Mouse (Mus musculus) limb, embryonic 15.5 days (tissue): ENCODE data around the gene Tgm1. TPM values are rescaled to one million over a fixed set of nuclear protein-coding genes. Genes with fewer than 3 reads are reported as not detected.

ENCODE experiments used
- ATAC-seq: fragments of 200-750 bp; cut with Nextera tagmentation; 2 replicates; pipeline ENCODE4 v1.8.0; 2017; ENCODE audit warnings: low read depth, moderate TSS enrichment; ENCODE audit not compliant: insufficient number of reproducible peaks, low FRiP score, low TSS enrichment
- H3K27ac ChIP-seq: fragments of 300-500 bp; sonication (generic); 2 replicates; pipeline ENCODE4 v1.5.1; 2015; ENCODE audit warnings: moderate library complexity, mild to moderate bottlenecking, inconsistent platforms
- H3K27me3 ChIP-seq: fragments of 300-500 bp; sonication (generic); 2 replicates; pipeline ENCODE4 v1.6.1; 2015; ENCODE audit warnings: inconsistent platforms
- H3K36me3 ChIP-seq: fragments of 300-500 bp; sonication (generic); 2 replicates; pipeline ENCODE4 v1.6.1; 2015; ENCODE audit warnings: inconsistent platforms
- H3K4me1 ChIP-seq: fragments of 300-500 bp; sonication (generic); 2 replicates; pipeline ENCODE4 v1.6.1; 2015; ENCODE audit warnings: inconsistent platforms
- H3K4me2 ChIP-seq: fragments of 300-500 bp; sonication (generic); 2 replicates; pipeline ENCODE4 v1.6.1; 2015; ENCODE audit warnings: mild to moderate bottlenecking, inconsistent platforms
- H3K4me3 ChIP-seq: fragments of 300-500 bp; sonication (generic); 2 replicates; pipeline ENCODE4 v1.5.1; 2015; ENCODE audit warnings: mild to moderate bottlenecking, inconsistent platforms
- H3K9ac ChIP-seq: fragments of 300-500 bp; sonication (generic); 2 replicates; pipeline ENCODE4 v1.6.1; 2015; ENCODE audit warnings: inconsistent platforms
- H3K9me3 ChIP-seq: fragments of 300-500 bp; sonication (generic); 2 replicates; pipeline ENCODE4 v1.6.1; 2016; ENCODE audit warnings: inconsistent platforms
- WGBS: fragments of 180-500 bp; shearing (Covaris S2); methylation state at CpG from one replicate; pipeline ENCODE4 v1.1.7; 2015; 5-methylcytosine and 5-hydroxymethylcytosine counted together
- polyA plus RNA-seq: library from polyadenylated mRNA; unstranded; fragments of >200 nt; fragmentation: Nextera tagmentation; extraction: Ambion mirVana; gene quantifications from 2 replicates; pipeline ENCODE4 v1.2.1, GENCODE M21; 2015

Tgm1 gene
- polyA plus RNA-seq, 1 experiment from 2014 or later = 47.8 TPM

DNA sequence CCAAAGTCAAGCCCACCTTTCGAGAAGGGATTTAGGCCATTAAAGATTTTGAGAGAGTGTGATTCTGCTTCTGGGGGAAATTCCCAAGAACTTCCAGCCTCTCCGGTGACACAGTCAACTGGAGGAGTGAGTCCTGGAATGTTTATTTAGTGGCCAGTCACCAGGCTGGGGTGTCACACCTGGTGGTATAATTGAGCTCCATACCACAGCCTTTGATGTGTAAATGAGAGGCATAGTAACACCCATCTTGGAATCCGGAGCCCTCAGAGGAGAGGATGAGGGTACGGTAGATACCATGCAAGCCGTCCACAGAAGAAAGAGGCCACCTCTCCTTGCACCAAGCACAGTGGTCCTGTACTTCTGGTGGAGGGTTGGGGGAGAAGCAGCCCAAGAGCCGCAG is 11.0 kb downstream of the Tgm1 start:
- ATAC-seq = no peak
- WGBS = 56% methylated on average over 6 of the region's 6 CpGs

GRCm38 (mm10) chr14:55701131-55701530 is 12.6 kb downstream of the Tgm1 start:
- Histone ChIP-seq H3K27ac (no peak overlapping the region), H3K4me2 (no peak overlapping the region), H3K4me1 (peaks cover 10% of the 10 kb centered on the region), H3K27me3 (no peaks in the 10 kb centered on the region), H3K9ac (no peak overlapping the region), H3K4me3 (no peak overlapping the region), H3K36me3 (no peaks in the 10 kb centered on the region), H3K9me3 (no peaks in the 10 kb centered on the region)
- ATAC-seq = no peak
- WGBS = 64% methylated on average over 9 of the region's 9 CpGs

More for the DNA sequence above, 11.0 kb downstream of the Tgm1 start:
- Histone ChIP-seq H3K36me3 (no peaks in the 10 kb centered on the region), H3K4me2 (no peak overlapping the region), H3K4me3 (no peak overlapping the region), H3K27ac (no peak overlapping the region), H3K4me1 (peaks cover 10% of the 10 kb centered on the region), H3K9ac (no peak overlapping the region), H3K27me3 (no peaks in the 10 kb centered on the region), H3K9me3 (no peaks in the 10 kb centered on the region)

- 74% methylated on average over 4 of the region's 4 CpGs for WGBS
- Histone ChIP-seq H3K36me3 (no peaks in the 10 kb centered on the region), H3K9ac (no peak overlapping the region), H3K4me2 (no peak overlapping the region), H3K27me3 (no peaks in the 10 kb centered on the region), H3K4me3 (no peak overlapping the region), H3K9me3 (no peaks in the 10 kb centered on the region), H3K27ac (no peak overlapping the region), H3K4me1 (no peaks in the 10 kb centered on the region)
- no peak for ATAC-seq
These were observed 16.5 kb downstream of the Tgm1 start for GRCm38 (mm10) chr14:55697226-55697625.

DNA sequence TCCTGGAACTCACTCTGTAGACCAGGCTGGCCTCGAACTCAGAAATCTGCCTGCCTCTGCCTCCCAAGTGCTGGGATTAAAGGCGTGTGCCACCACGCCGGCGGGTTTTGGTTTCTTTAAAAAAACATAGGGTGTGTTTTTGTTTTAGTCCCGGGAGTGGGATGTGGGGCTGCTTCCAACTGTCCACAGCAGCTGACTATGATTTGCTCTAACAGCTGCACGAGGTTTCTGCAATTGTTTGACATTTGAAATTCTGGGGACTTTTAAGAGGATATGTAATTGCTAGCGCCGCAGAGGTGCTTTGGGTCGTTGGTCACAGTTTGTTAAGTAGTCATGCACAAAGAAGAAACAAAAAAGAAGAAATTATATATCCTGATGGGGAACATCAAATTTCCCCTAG is 24.3 kb downstream of the Tgm1 start:
- no peak overlapping the region for H3K4me2 ChIP-seq
- 73% methylated on average over 10 of the region's 10 CpGs for WGBS
- H3K36me3 ChIP-seq = no peaks in the 10 kb centered on the region
- H3K27me3 ChIP-seq = no peaks in the 10 kb centered on the region
- H3K4me3 ChIP-seq = no peak overlapping the region
- no peaks in the 10 kb centered on the region for H3K4me1 ChIP-seq
- no peak overlapping the region for H3K27ac ChIP-seq
- no peak overlapping the region for H3K9ac ChIP-seq
- no peaks in the 10 kb centered on the region for H3K9me3 ChIP-seq
- ATAC-seq = no peak

DNA sequence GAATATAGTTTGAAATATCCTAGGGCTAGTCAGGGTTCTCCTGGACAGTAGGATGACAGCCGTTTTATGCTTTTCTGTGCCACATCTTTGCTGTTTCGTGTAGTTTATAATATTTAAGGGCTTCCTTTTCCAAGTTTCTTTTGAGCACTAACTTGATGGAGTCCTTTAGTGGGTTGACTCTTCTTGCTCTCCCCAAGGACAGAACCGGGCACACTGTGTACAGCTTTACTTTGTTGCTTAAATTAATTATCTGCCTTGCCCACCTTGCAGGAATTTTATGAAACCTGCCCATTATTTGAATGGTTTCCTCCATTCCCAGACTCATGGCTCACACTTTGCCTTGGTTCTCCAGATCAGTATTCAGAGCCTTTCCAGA is 31.6 kb downstream of the Tgm1 start:
- Histone ChIP-seq H3K4me2 (peak overlapping the region; percentile 82), H3K9me3 (no peaks in the 10 kb centered on the region), H3K4me1 (peaks cover 10% of the 10 kb centered on the region; the same call in 1 of the 2 replicates), H3K9ac (peak overlapping the region; percentile 60; the same call in 1 of the 2 replicates), H3K36me3 (peaks cover 35% of the 10 kb centered on the region), H3K27me3 (no peaks in the 10 kb centered on the region), H3K27ac (peak overlapping the region; percentile 91), H3K4me3 (peak overlapping the region; percentile 71)
- peak; percentile 12; the same call in 1 of the 2 replicates for ATAC-seq
- 13% methylated on average over 3 of the region's 3 CpGs for WGBS

GRCm38 (mm10) chr14:55681160-55682117 is 32.3 kb downstream of the Tgm1 start, which contains the start of gene Tinf2:
Gene Tinf2 (minus strand): TSS chr14:55681820.
- peak within 1 kb of the TSS; percentile 71 for H3K4me3 ChIP-seq
- H3K36me3 ChIP-seq = peaks cover 42% of the 10 kb centered on the region
- peak; percentile 95 for ATAC-seq
- WGBS = under 1% methylated on average over 66 of the region's 66 CpGs
- H3K4me2 ChIP-seq = peak within 1 kb of the TSS; percentile 82
- no peaks in the 10 kb centered on the region for H3K9me3 ChIP-seq
- H3K27me3 ChIP-seq = no peaks in the 10 kb centered on the region
- H3K4me1 ChIP-seq = peaks cover 10% of the 10 kb centered on the region; the same call in 1 of the 2 replicates
- peak within 1 kb of the TSS; percentile 91 for H3K27ac ChIP-seq
- H3K9ac ChIP-seq = peak within 1 kb of the TSS; percentile 60

- H3K27ac ChIP-seq = no peak overlapping the region
- WGBS = 82% methylated on average over 4 of the region's 4 CpGs
- no peaks in the 10 kb centered on the region for H3K9me3 ChIP-seq
- no peak overlapping the region for H3K4me3 ChIP-seq
- peaks cover 13% of the 10 kb centered on the region for H3K4me1 ChIP-seq
- no peak overlapping the region for H3K9ac ChIP-seq
- H3K27me3 ChIP-seq = no peaks in the 10 kb centered on the region
- no peak overlapping the region for H3K4me2 ChIP-seq
- H3K36me3 ChIP-seq = peaks cover 60% of the 10 kb centered on the region
- ATAC-seq = no peak
These were observed 36.1 kb downstream of the Tgm1 start for GRCm38 (mm10) chr14:55677615-55678014.

- Histone ChIP-seq H3K36me3 (peaks cover 38% of the 10 kb centered on the region), H3K4me3 (peak overlapping the region; percentile 83), H3K4me1 (peaks cover 16% of the 10 kb centered on the region), H3K4me2 (peak overlapping the region; percentile 74), H3K9ac (peak overlapping the region; percentile 58), H3K27ac (0 out of 2 replicates have a peak overlapping the region, but pooled peaks have one; percentile 95), H3K9me3 (no peaks in the 10 kb centered on the region), H3K27me3 (no peaks in the 10 kb centered on the region)
- no peak for ATAC-seq
- 75% methylated on average over 7 of the region's 7 CpGs for WGBS
These were observed 41.0 kb downstream of the Tgm1 start for GRCm38 (mm10) chr14:55672741-55673060.

DNA sequence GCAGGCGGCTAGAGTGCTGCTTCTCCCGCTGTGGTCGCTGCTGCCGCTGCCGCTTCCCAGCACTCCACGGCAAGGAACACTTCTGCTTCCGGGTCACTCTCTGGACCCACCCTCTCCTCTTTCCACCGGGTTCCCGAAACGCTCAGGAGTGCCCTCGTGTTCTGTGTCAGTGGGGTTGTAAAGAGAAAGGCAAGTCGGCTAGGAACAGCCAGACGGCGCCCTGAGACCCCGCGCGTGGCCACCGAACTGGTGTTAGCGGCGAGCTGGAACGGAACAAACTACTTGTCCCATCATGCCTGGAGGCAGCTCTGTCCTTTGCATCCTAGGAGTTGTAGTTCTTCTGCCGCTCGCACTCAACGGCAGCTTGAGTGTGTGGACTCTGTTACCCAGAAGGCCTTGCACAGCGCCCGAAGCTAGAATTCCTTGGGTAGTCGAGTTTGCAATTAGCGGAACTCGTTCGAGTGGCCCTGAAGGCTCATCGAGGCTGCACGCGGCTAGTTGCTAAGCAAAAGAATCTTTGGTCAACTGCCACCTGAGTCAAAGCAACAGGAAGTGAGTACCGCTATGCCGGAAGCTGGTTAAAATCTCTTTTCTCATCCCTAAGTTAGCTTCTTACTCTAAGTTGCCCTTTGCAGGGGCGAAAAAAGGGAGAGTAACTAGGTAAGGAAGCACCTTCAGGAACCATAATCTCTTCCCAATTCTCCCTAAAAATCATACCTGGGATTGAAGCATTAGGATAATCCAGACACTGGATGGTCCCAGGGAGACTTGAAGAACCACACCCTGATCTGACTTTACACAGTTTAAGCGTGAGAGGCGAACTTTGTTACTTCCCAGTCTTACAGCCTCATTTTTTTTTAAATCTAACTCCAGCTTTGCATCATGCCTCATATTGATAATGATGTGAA is 41.6 kb downstream of the Tgm1 start, which contains the start of the genes Gmpr2 and Nedd8:
Gene Gmpr2 (plus strand): TSS at position 109 of the 908 bp plus-strand sequence.
Gene Nedd8 (minus strand): TSS at position 292 of the 908 bp plus-strand sequence.
- no peaks in the 10 kb centered on the region for H3K27me3 ChIP-seq
- peaks cover 16% of the 10 kb centered on the region for H3K4me1 ChIP-seq
- peak within 1 kb of the TSS; percentile 74 for H3K4me2 ChIP-seq
- H3K36me3 ChIP-seq = peaks cover 32% of the 10 kb centered on the region
- no peaks in the 10 kb centered on the region for H3K9me3 ChIP-seq
- H3K27ac ChIP-seq = peak within 1 kb of the TSS; percentile 95
- H3K4me3 ChIP-seq = peak within 1 kb of the TSS; percentile 83
- H3K9ac ChIP-seq = peak within 1 kb of the TSS; percentile 76
- peak; percentile 96 for ATAC-seq
- under 1% methylated on average over 38 of the region's 38 CpGs for WGBS

DNA sequence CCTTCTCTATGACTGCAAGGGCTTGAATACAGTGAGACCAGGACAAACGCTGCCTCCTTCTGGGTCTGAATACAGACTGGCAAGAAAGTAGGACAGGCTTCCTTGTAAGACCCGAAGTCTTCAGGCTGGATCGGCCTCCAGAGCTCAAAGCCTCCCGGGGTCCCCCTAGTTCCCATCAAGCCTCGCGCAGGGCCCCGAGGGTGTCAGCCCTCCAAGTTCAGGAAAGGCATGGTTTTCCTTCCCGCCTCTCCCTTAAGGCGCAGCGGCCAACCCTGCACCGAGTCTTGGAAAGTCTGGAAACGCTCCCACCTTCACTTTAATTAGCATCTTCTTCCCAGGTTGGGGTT is 42.3 kb downstream of the Tgm1 start:
- Histone ChIP-seq H3K4me2 (peak overlapping the region; percentile 74), H3K4me3 (peak overlapping the region; percentile 83), H3K36me3 (peaks cover 31% of the 10 kb centered on the region), H3K4me1 (peaks cover 16% of the 10 kb centered on the region), H3K27ac (peak overlapping the region; percentile 95), H3K9ac (peak overlapping the region; percentile 76), H3K9me3 (no peaks in the 10 kb centered on the region), H3K27me3 (no peaks in the 10 kb centered on the region)
- ATAC-seq = no peak
- WGBS = 0% methylated on average over 12 of the region's 12 CpGs

GRCm38 (mm10) chr14:55660636-55661035 is 53.1 kb downstream of the Tgm1 start:
- Histone ChIP-seq H3K4me1 (peaks cover 13% of the 10 kb centered on the region), H3K27ac (peak overlapping the region; percentile 59), H3K27me3 (no peaks in the 10 kb centered on the region), H3K36me3 (peaks cover 38% of the 10 kb centered on the region), H3K4me3 (peak overlapping the region; percentile 71), H3K9ac (no peak overlapping the region), H3K4me2 (peak overlapping the region; percentile 54), H3K9me3 (no peaks in the 10 kb centered on the region)
- WGBS = 30% methylated on average over 2 of the region's 2 CpGs
- no peak for ATAC-seq
